In genomic region chr7:114635569-114636101, GRCm38 (mm10) we compare ENCODE assay signal across 8 mouse cellular contexts. TPM values are rescaled to one million over a fixed set of nuclear protein-coding genes. Genes with fewer than 3 reads are reported as not detected.
DNase-seq lines count a peak whose midpoint lies in the region; ATAC-seq and TF ChIP-seq lines count a peak whose summit lies in the region.

No protein-coding gene starts in this region.

- H3K9ac ChIP-seq in embryonic facial prominence, embryonic 11.5 days (replicated peaks; ENCODE audit: low read length), result peak overlapping the region; percentile 32; the same call in 1 of the 2 replicates
- peak overlapping the region; percentile 40 for H3K9ac ChIP-seq in lung, embryonic 14.5 days

- peak overlapping the region; percentile 73 for H3K4me3 ChIP-seq in E14TG2a.4 (replicated peaks; ENCODE audit: low read length)
- H3K4me3 ChIP-seq in embryonic facial prominence, embryonic 11.5 days (ENCODE audit: low read depth, low read length), result peak overlapping the region; percentile 33
- peak overlapping the region; percentile 35 for H3K4me3 ChIP-seq in lung, embryonic 14.5 days (ENCODE audit: low read depth, low read length)

- under 1% methylated on average over 20 of the region's 20 CpGs for WGBS in embryonic facial prominence, embryonic 11.5 days
- WGBS in lung, embryonic 14.5 days, result under 1% methylated on average over 20 of the region's 20 CpGs

- H3K9me3 ChIP-seq in E14TG2a.4 (ENCODE audit: low read length), result no peaks in the 10 kb centered on the region
- H3K9me3 ChIP-seq in embryonic facial prominence, embryonic 11.5 days (replicated peaks; ENCODE audit: control insufficient read depth, low read length), result no peaks in the 10 kb centered on the region
- H3K9me3 ChIP-seq in lung, embryonic 14.5 days (ENCODE audit: low read depth, low read length), result no peaks in the 10 kb centered on the region

- peak overlapping the region; percentile 81 for H3K4me2 ChIP-seq in embryonic facial prominence, embryonic 11.5 days (ENCODE audit: low read depth, low read length)
- peak overlapping the region; percentile 74 for H3K4me2 ChIP-seq in lung, embryonic 14.5 days

- intact Hi-C loops in heart, postnatal 36 days (cut with DNase I), result loop anchor here (5.0 to 10.0 kb wide), 3 partner anchors 53 to 361 kb away; partner anchors contain the start of gene Psma1

- peaks cover 38% of the 10 kb centered on the region for H3K27me3 ChIP-seq in E14TG2a.4 (ENCODE audit: insufficient read depth, low read length)
- peaks cover 3% of the 10 kb centered on the region; the same call in 1 of the 2 replicates for H3K27me3 ChIP-seq in embryonic facial prominence, embryonic 11.5 days (ENCODE audit: control insufficient read depth, insufficient read depth, low read length)
- peaks cover 17% of the 10 kb centered on the region for H3K27me3 ChIP-seq in lung, embryonic 14.5 days (ENCODE audit: insufficient read depth, low read length)

- DNase-seq in adrenal gland, postnatal 14 days, result peak; percentile 13
- DNase-seq in embryonic facial prominence, embryonic 11.5 days (ENCODE audit: low spot score), result peak; percentile 72
- peak; percentile 8 to 18 for DNase-seq in heart, postnatal 36 days
- peak; percentile 38 for DNase-seq in layer of hippocampus, adult 11-12 months (ENCODE audit: low spot score)
- peak; percentile 72 for DNase-seq in lung, embryonic 14.5 days
- peak; percentile 61 for DNase-seq in retina, postnatal 1 day
- no peak for DNase-seq in gastrocnemius, adult 8-10 months (ENCODE audit: low spot score in 2 of 2)

- TF ChIP-seq CTCF in E14TG2a.4 (conservative IDR thresholded peaks at IDR 0.05; ENCODE audit: low read length), result peak; percentile 34
- peak; percentile 71 for TF ChIP-seq CTCF in lung, embryonic 14.5 days (IDR thresholded peaks at IDR 0.05; ENCODE audit: low read depth)

- H3K4me1 ChIP-seq in E14TG2a.4 (replicated peaks; ENCODE audit: low read depth, low read length), result peaks cover 60% of the 10 kb centered on the region
- H3K4me1 ChIP-seq in embryonic facial prominence, embryonic 11.5 days (ENCODE audit: control insufficient read depth, insufficient read depth, low read length), result no peaks in the 10 kb centered on the region
- 0 out of 2 replicates have a peak, but pooled peaks cover 4% of the 10 kb centered on the region for H3K4me1 ChIP-seq in lung, embryonic 14.5 days (ENCODE audit: insufficient read depth)

- no peak for ATAC-seq in embryonic facial prominence, embryonic 11.5 days (replicated peaks; ENCODE audit: insufficient number of reproducible peaks, low FRiP score, low TSS enrichment, low read depth)
- ATAC-seq in lung, embryonic 14.5 days (ENCODE audit: insufficient read depth), result peak; percentile 54

- no peaks in the 10 kb centered on the region for H3K36me3 ChIP-seq in E14TG2a.4 (ENCODE audit: insufficient read depth, low read length)
- H3K36me3 ChIP-seq in embryonic facial prominence, embryonic 11.5 days (replicated peaks; ENCODE audit: control insufficient read depth, insufficient read depth, low read depth, low read length), result no peaks in the 10 kb centered on the region
- no peaks in the 10 kb centered on the region for H3K36me3 ChIP-seq in lung, embryonic 14.5 days (ENCODE audit: insufficient read depth)

- no peak overlapping the region for H3K27ac ChIP-seq in embryonic facial prominence, embryonic 11.5 days (replicated peaks; ENCODE audit: low read depth, low read length)
- no peak overlapping the region for H3K27ac ChIP-seq in lung, embryonic 14.5 days (ENCODE audit: low read depth)

RNA-seq across cellular contexts. Expression of gene Calca, which starts 0.5 kb away (rescaled TPM):
- total RNA-seq in adrenal gland, postnatal 14 days (2021), result not detected in 2 replicates
- polyA plus RNA-seq in embryonic facial prominence, embryonic 11.5 days (2014; fragmentation: Nextera tagmentation; extraction: Ambion mirVana), result 9.7 and 11.7 TPM in 2 replicates
- not detected for total RNA-seq in heart, postnatal 36 days (2021)
- polyA plus RNA-seq in lung, embryonic 14.5 days (2014; fragmentation: Nextera tagmentation; extraction: Ambion mirVana), result 1.5 and 2.2 TPM in 2 replicates
- not detected for total RNA-seq in gastrocnemius, adult 8-10 months (2022)

Comparison
In these comparisons a context has a peak if more than half of its experiments do, and no peak if none do; other contexts are left out.
1. DNase-seq: peak in adrenal gland, postnatal 14 days (single experiment), embryonic facial prominence, embryonic 11.5 days (single experiment), heart, postnatal 36 days (2 of 2), layer of hippocampus, adult 11-12 months (single experiment), lung, embryonic 14.5 days (single experiment) and retina, postnatal 1 day (single experiment); none in gastrocnemius, adult 8-10 months (0 of 2).
2. Peak in every context shown above with its lines, with median percentiles within 50 percentile points of each other: H3K4me3 ChIP-seq.